Mouse (Mus musculus) olfactory bulb, adult 2 months (tissue): ENCODE results near the gene P2rx6.
A peak's percentile ranks its signal among the peaks of the same experiment; 100 is the strongest.

Experiments
- CTCF ChIP-seq: fragments of 200-500 bp; IDR thresholded peaks from 2 replicates; pipeline ENCODE4 v1.5.1; 2012; ENCODE audit warnings: low read depth, mild to moderate bottlenecking, low read length, moderate library complexity; ENCODE audit not compliant: insufficient read depth
- POLR2A ChIP-seq: fragments of 200-500 bp; IDR thresholded peaks from 2 replicates; pipeline ENCODE4 v1.6.1; 2012; ENCODE audit warnings: mild to moderate bottlenecking, low read depth, low read length, moderate library complexity; ENCODE audit not compliant: insufficient read depth

DNA sequence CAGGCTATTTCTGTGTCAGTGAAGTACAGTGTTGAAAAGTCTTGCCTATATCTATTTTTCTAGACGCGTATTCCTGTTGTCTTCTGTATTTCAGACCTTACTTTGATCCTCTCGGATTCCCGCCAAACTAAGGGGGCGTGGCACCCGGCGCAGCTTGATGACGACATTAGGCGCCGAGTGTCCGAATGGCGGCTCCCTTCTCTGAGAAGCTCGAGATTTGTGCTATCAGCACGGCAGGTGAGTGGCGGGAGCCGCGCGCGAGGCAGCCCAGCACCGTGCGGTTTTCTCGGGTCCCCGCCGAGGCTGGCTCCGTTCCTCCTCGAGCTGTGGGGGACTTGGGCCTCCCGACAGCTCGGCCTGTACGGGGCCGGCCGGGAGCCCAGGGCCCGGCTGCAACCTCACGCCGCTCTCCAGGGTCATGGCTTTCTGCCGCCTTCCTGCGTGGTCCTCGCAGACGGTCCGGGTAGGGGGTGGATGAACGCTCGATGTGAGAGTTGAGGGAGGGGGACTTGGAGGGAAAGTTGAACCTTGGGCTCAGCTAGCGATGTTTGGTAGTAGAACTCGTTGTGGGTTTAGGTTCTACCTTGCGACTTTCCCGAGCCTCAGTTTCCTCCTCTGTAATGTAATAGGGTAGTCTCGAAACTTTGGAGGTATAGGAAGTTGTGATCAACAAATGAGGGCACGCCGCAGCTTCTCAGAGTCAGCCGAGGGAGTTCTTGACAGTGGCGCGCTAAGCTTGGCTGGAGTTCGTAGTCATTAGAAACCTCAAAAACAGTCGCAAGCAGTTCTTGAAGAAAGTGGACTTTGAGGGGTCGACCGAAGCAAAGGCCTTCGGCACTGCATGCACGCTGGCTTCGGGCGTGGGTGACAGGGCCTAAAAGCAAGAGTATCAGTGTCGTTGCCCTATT, 57.8 kb downstream of the P2rx6 start, which contains the start of gene Smpd4:
- TF ChIP-seq POLR2A (0 out of 2 replicates have a peak, but pooled peaks have one; percentile 44), CTCF (no peak)
